Mouse (Mus musculus) small intestine, adult 2 months (tissue): Measurements from ENCODE around the gene Tead3. TPM values are rescaled to one million over a fixed set of nuclear protein-coding genes. Genes with fewer than 3 reads are reported as not detected.

Experiments
- H3K27ac ChIP-seq: fragments of 200-500 bp; 2 replicates; pipeline ENCODE4 v1.5.1; 2012; ENCODE audit warnings: low read depth, low read length, control low read depth, inconsistent platforms; ENCODE audit not compliant: insufficient read depth
- H3K27me3 ChIP-seq: fragments of 200-500 bp; 2 replicates; pipeline ENCODE4 v1.6.1; 2012; ENCODE audit warnings: mild to moderate bottlenecking, moderate library complexity, low read length, inconsistent platforms; ENCODE audit not compliant: control insufficient read depth, insufficient read depth
- H3K36me3 ChIP-seq: fragments of 200-500 bp; 2 replicates; pipeline ENCODE4 v1.6.1; 2012; ENCODE audit warnings: mild to moderate bottlenecking, low read length, control low read depth, inconsistent platforms; ENCODE audit not compliant: control insufficient read depth, insufficient read depth
- H3K4me1 ChIP-seq: fragments of 200-500 bp; 2 replicates; pipeline ENCODE4 v1.6.1; 2012; ENCODE audit warnings: low read length, inconsistent platforms, mixed read lengths; ENCODE audit not compliant: control insufficient read depth, insufficient read depth, insufficient read length
- H3K4me3 ChIP-seq: fragments of 200-500 bp; 2 replicates; pipeline ENCODE4 v1.5.1; 2012; ENCODE audit warnings: low read depth, mild to moderate bottlenecking, control low read depth, inconsistent platforms, low read length, moderate library complexity
- CTCF ChIP-seq: fragments of 200-500 bp; IDR thresholded peaks from 2 replicates; pipeline ENCODE4 v1.5.1; 2012; ENCODE audit warnings: low read depth, mild to moderate bottlenecking, control low read depth, inconsistent platforms, low read length, moderate library complexity, mixed read lengths; ENCODE audit not compliant: insufficient replicate concordance, insufficient read length; ENCODE audit errors: extremely low read depth
- POLR2A ChIP-seq: fragments of 200-500 bp; IDR thresholded peaks from 2 replicates; pipeline ENCODE4 v1.6.1; 2012; ENCODE audit warnings: low read depth, mild to moderate bottlenecking, control low read depth, inconsistent platforms, low read length, moderate library complexity
- WGBS: fragments of 180-500 bp; shearing (Covaris S2); methylation state at CpG from one replicate; pipeline ENCODE4 v1.1.7; 2018; 5-methylcytosine and 5-hydroxymethylcytosine counted together
- polyA plus RNA-seq: library from polyadenylated mRNA; depleted of rRNA; stranded (reverse); fragments of >200 nt; gene quantifications from 2 replicates; pipeline ENCODE4 v1.2.3, GENCODE M21; 2012

Tead3 gene
- polyA plus RNA-seq, 1 experiment = 36.7 TPM

DNA sequence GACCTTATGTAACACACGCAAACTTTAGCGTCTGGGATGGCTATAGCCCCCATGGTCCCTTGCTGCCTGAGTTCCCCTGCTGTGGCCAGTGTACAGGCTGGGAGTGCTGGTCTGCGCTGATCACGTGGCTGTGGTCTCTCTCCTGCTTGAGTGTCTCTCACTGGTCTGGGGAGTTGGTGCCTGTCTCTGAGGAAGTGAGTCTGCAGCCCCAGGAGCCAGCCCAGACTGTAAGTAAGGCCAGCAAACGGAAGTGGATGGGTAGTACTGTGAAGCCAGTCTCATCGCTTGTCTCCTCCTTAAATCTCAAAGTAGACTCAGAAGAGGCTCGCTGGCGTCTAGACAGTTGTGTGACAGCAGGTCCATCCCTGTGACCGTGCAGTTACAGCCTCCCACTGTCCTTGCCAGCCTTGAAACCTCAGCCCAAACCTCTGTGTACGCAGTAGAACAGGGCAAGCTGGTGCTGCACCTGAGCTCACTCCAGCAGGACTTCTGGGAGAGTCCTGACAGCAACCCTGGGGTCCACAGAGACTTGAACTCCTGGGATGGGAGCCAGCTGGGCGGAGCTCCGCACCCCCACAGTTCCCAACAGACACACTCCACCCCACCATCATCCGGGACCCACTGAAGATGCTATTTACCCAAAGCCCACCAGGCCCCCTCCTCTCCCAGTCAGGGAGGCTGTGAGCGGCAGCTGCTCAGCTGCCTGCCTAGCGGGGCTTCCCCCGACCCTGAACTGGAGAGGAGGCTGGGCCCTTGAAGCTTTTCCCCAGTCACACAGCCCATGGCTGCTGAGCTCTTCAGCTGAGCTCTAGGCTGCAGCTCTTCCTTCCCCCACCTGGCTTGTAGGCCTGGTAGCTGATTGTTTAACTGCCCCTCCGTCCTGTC is 55.9 kb downstream of the Tead3 start:
- Histone ChIP-seq H3K4me3 (no peak overlapping the region), H3K36me3 (peaks cover 67% of the 10 kb centered on the region), H3K27me3 (no peaks in the 10 kb centered on the region), H3K4me1 (peaks cover 11% of the 10 kb centered on the region), H3K27ac (no peak overlapping the region)
- 77% methylated on average over 17 of the region's 17 CpGs for WGBS
- no peak for TF ChIP-seq CTCF
- TF ChIP-seq POLR2A = no peak

DNA sequence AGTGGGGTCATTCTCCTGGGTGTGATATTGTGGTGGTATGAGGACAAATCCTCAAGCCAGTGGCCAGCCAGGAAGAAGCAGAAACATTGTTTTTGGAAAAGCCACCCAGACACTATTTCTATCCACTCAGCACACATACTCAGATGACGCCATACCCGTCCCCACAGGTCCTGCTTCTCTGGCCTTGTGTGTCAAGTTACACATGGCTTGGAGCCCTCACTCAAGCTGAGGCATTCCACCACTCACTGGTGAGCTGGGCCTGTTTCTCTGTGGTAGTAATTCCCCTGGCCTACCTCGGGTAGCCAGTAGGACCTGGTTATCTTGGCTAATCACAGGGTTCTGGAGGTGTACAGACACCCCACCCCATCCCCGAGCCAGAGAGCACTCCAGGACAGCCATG is 56.9 kb downstream of the Tead3 start:
- no peak for TF ChIP-seq POLR2A
- H3K27me3 ChIP-seq = no peaks in the 10 kb centered on the region
- 76% methylated on average over 4 of the region's 4 CpGs for WGBS
- no peak overlapping the region for H3K27ac ChIP-seq
- H3K4me3 ChIP-seq = no peak overlapping the region
- H3K4me1 ChIP-seq = peaks cover 13% of the 10 kb centered on the region
- H3K36me3 ChIP-seq = peaks cover 57% of the 10 kb centered on the region

DNA sequence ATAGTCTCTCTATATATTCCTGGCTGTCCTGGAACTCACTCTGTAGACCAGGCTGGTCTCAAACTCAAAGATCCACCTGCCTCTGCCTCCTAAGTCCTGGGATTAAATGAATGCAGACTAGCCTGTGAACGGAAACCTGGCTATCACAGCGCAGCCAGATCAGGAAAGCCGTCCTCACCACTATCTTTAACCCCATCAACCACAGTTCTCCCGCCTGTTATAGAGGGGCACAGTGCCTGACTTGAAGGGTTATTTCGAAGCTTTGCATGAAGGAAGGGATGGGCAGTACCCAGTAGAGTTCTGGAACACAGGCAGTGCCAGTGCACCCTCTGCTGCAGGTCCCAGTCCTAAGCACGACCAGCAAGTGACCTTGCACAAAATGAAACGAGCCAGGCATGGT is 59.3 kb downstream of the Tead3 start:
- 83% methylated on average over 7 of the region's 7 CpGs for WGBS
- Histone ChIP-seq H3K4me3 (no peak overlapping the region), H3K36me3 (peaks cover 45% of the 10 kb centered on the region), H3K27ac (no peak overlapping the region), H3K4me1 (peaks cover 31% of the 10 kb centered on the region), H3K27me3 (no peaks in the 10 kb centered on the region)
- TF ChIP-seq CTCF = no peak
- TF ChIP-seq POLR2A = no peak

DNA sequence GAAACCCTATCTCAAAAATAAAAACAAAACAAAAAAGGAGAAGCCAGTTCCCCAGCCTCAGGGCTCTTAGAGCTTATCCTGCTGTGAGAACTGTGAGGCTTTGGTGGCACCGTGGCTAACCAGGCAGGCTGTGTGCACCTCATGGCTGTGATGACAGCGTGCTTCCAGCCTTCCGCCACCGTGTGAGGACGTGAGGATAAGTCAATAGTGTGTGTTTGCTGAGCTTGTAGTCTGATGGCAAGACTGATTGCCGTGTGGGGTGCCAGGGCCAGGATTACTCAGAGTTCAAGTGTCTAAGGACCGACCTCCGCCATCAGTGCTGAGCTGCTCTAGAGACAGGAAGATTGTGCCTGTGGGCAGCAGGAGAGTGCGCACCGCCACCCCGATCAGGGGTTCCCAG is 59.9 kb downstream of the Tead3 start:
- TF ChIP-seq POLR2A (no peak), CTCF (no peak)
- WGBS = 53% methylated on average over 11 of the region's 11 CpGs

DNA sequence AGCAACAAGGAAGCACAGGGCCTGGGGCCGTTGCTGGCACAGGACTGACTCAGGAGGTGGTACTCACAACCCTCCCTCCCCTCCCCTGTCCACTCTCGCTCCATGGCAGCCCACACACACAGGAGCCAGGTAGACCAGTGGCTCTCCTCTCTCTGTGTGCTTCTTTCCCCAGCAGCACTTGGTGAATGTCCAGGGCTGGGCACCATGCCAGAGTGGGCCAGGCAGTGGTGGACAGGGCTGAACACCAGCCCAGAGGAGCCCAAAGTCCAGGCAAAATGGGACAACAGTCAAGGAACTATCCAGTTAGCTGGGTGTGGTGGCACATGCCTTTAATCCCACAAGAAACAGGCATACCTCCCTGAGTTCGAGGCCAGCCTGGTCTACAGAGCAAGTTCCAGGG is 60.4 kb downstream of the Tead3 start:
- Histone ChIP-seq H3K36me3 (peaks cover 43% of the 10 kb centered on the region), H3K27me3 (no peaks in the 10 kb centered on the region), H3K4me1 (peaks cover 38% of the 10 kb centered on the region), H3K4me3 (no peak overlapping the region), H3K27ac (peak overlapping the region; percentile 47)
- TF ChIP-seq CTCF (no peak), POLR2A (no peak)
- 25% methylated on average over 3 of the region's 3 CpGs for WGBS

More for the DNA sequence above, 59.9 kb downstream of the Tead3 start:
- Histone ChIP-seq H3K27ac (peak overlapping the region; percentile 33), H3K4me1 (peaks cover 38% of the 10 kb centered on the region), H3K36me3 (peaks cover 45% of the 10 kb centered on the region), H3K27me3 (no peaks in the 10 kb centered on the region), H3K4me3 (no peak overlapping the region)

DNA sequence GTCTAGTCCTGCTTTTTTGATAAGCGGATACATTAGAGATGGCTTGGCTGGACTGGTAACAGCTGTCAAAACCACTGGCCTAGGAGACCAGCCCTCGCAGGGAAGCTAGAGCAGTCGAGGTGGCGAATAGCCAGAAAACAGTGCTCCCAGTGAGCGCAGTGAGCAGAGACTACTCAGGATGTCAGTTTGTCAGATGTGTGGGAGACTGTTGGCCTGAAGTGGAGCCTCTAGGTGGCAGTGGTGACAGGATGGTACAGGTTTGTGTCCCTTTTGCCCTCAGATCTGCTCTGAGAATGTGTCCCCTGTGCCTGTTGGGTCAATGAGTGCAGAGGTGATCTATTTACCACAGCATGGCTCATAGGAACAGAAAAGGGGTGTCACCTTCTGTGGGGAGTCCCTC is 62.6 kb downstream of the Tead3 start:
- 15% methylated on average over 5 of the region's 5 CpGs for WGBS
- Histone ChIP-seq H3K27ac (peak overlapping the region; percentile 87), H3K27me3 (no peaks in the 10 kb centered on the region), H3K36me3 (peaks cover 31% of the 10 kb centered on the region), H3K4me1 (peaks cover 54% of the 10 kb centered on the region), H3K4me3 (no peak overlapping the region)
- peak; percentile 58; the same call in 1 of the 2 replicates for TF ChIP-seq CTCF
- no peak; the same call in 1 of the 2 replicates for TF ChIP-seq POLR2A

DNA sequence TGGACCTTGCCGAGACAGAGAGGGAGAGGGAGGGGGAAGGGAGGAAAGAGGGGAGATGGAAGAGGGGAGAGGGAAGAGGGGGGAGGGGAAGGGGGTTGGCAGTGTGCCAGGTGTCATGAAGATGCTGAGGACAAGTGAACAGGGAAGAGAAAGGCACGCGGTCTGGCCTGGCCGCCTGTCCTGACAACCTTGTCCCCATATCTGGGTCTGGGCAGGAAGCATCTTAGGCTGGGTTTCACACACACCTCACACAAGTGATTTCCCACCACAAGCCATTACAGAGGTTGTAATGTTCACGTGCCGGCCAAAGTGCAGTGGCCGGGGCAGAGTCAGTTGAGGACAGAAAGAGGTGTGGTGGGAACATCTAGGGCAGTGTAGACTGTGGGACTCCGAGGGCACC is 63.0 kb downstream of the Tead3 start:
- Histone ChIP-seq H3K4me3 (no peak overlapping the region), H3K36me3 (peaks cover 31% of the 10 kb centered on the region), H3K4me1 (peaks cover 58% of the 10 kb centered on the region), H3K27me3 (no peaks in the 10 kb centered on the region), H3K27ac (peak overlapping the region; percentile 94)
- TF ChIP-seq CTCF (no peak), POLR2A (no peak)
- WGBS = 12% methylated on average over 8 of the region's 8 CpGs
